Mouse (Mus musculus): ENCODE results near the gene Pias1. TPM values are rescaled to one million over a fixed set of nuclear protein-coding genes. Genes with fewer than 3 reads are reported as not detected.
A peak's percentile ranks its signal among the peaks of the same experiment; 100 is the strongest.

The Pias1 gene
- polyA plus RNA-seq, 1 experiment = 26.7 TPM

DNA sequence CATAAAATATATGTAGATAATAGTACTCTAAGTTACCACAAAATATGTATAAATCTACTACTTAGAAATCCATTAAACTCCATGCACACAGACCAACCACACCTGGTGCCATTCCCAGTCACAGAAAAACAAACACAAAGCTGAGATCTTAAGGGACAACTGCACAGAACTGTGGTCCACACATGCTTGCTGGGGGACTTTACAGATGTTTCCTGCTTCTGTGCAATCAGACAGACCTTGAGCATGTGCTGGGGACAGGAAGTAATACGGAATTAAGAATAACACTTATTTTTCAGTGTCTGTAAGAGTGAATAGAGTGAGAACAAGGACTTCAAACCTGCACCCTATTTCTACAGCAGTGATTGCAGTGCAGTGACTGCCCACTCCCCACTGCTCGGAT, 66.8 kb downstream of the Pias1 start:
- Histone ChIP-seq H3K36me3 (ENCODE audit: control insufficient read depth, insufficient read depth, low read length) (peaks cover 13% of the 10 kb centered on the region), H3K4me3 (ENCODE audit: insufficient read depth, low read depth, low read length) (no peak overlapping the region), H3K27ac (ENCODE audit: insufficient read depth, low read depth, low read length) (no peak overlapping the region), H3K27me3 (replicated peaks; ENCODE audit: control insufficient read depth, insufficient read depth, low read length) (no peaks in the 10 kb centered on the region), H3K4me1 (ENCODE audit: control insufficient read depth, insufficient read depth, low read length) (peaks cover 3% of the 10 kb centered on the region; the same call in 1 of the 2 replicates)
- 74% methylated on average over 2 of the region's 2 CpGs for WGBS
- no peak for DNase-seq
- TF ChIP-seq CTCF (conservative IDR thresholded peaks at IDR 0.05; ENCODE audit: insufficient read depth, insufficient read length, low read depth, low read length) = no peak
- TF ChIP-seq POLR2A (IDR thresholded peaks at IDR 0.05; ENCODE audit: low read depth, low read length) = no peak

DNA sequence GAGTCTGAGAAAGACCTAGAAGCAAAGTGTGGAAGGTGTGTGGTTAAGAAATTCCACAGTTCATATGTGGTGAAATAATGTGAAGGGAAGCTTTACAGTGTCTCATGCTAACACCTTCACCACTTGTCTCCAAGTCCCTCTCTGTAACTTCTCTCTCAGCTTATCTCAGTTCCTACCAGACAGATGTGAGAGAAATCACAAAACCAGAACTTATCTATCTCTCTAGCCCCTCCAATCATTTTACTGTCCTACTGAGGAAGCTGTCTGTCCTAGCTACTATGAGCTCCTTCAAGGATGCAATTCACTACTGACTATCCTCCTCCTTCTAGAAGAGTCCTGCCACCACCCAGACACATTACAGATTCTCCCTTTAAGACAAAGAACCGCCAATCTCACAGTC, 70.7 kb downstream of the Pias1 start:
- no peaks in the 10 kb centered on the region for H3K4me1 ChIP-seq (ENCODE audit: control insufficient read depth, insufficient read depth, low read length)
- H3K27me3 ChIP-seq (replicated peaks; ENCODE audit: control insufficient read depth, insufficient read depth, low read length) = no peaks in the 10 kb centered on the region
- 97% methylated on average over 1 of the region's 1 CpGs for WGBS
- H3K36me3 ChIP-seq (ENCODE audit: control insufficient read depth, insufficient read depth, low read length) = peaks cover 18% of the 10 kb centered on the region
- TF ChIP-seq POLR2A (IDR thresholded peaks at IDR 0.05; ENCODE audit: low read depth, low read length) (no peak), CTCF (conservative IDR thresholded peaks at IDR 0.05; ENCODE audit: insufficient read depth, insufficient read length, low read depth, low read length) (no peak)
- no peak for DNase-seq
- no peak overlapping the region for H3K27ac ChIP-seq (ENCODE audit: insufficient read depth, low read depth, low read length)
- no peak overlapping the region for H3K4me3 ChIP-seq (ENCODE audit: insufficient read depth, low read depth, low read length)

DNA sequence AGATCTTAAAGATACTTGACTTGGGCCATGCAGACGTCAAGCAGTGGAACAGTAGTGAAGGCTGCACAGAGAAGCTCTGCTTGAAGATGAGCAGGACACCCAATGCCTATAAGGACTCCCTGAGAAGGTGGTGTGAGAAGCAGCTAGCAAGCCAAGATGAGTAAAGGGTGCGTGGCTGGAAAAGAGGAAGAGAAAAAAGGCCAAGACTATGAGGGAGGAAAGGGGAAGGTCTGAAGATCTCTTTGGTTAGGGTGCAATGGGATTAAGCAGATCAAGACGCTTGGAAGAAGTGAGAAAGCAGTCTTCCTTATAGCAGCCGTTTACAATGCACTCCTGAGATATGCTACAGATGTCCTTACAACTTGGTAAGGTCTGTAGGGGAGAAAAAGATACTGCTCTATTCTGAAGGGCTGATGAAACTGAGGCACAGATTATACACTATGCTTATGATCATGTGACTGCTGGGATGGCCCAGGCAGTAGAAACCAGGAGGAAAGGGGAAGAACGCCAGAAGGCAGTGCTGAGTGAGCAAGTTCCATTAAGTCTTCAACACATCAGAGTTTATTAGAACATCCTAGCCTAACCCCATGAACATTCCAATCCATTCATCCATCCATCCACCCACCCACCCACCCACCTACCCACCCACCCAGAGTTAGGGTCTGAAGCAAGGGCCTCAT, 74.2 kb downstream of the Pias1 start:
- H3K4me3 ChIP-seq (ENCODE audit: insufficient read depth, low read depth, low read length) = no peak overlapping the region
- H3K4me1 ChIP-seq (ENCODE audit: control insufficient read depth, insufficient read depth, low read length) = no peaks in the 10 kb centered on the region
- no peaks in the 10 kb centered on the region for H3K27me3 ChIP-seq (replicated peaks; ENCODE audit: control insufficient read depth, insufficient read depth, low read length)
- DNase-seq = no peak
- WGBS = 79% methylated on average over 5 of the region's 5 CpGs
- no peak overlapping the region for H3K27ac ChIP-seq (ENCODE audit: insufficient read depth, low read depth, low read length)
- H3K36me3 ChIP-seq (ENCODE audit: control insufficient read depth, insufficient read depth, low read length) = peaks cover 18% of the 10 kb centered on the region
- TF ChIP-seq CTCF (conservative IDR thresholded peaks at IDR 0.05; ENCODE audit: insufficient read depth, insufficient read length, low read depth, low read length) = no peak
- no peak for TF ChIP-seq POLR2A (IDR thresholded peaks at IDR 0.05; ENCODE audit: low read depth, low read length)

DNA sequence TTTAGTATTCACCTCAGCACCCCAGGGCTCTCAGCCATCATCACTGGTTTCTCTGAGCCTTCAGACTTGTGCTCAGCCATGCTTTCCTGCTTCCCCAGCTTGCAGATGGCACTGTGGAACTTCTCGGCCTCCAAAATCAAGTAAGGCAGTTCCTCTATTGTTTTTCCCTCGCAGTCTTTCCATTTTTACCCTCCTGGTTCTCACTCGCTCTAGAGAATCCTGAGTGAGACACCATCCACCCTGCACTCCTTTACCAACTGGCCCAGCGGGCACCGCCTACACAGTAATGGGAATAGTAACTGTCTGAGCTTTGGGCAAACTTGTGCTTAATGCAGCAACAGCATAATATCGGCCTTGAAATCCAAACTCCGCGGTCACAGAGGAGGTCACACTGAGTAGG, 82.7 kb downstream of the Pias1 start:
- 86% methylated on average over 8 of the region's 8 CpGs for WGBS
- Histone ChIP-seq H3K27me3 (replicated peaks; ENCODE audit: control insufficient read depth, insufficient read depth, low read length) (no peaks in the 10 kb centered on the region), H3K36me3 (ENCODE audit: control insufficient read depth, insufficient read depth, low read length) (peaks cover 6% of the 10 kb centered on the region; the same call in 1 of the 2 replicates), H3K4me1 (ENCODE audit: control insufficient read depth, insufficient read depth, low read length) (no peaks in the 10 kb centered on the region), H3K27ac (ENCODE audit: insufficient read depth, low read depth, low read length) (no peak overlapping the region), H3K4me3 (ENCODE audit: insufficient read depth, low read depth, low read length) (no peak overlapping the region)
- DNase-seq = no peak
- TF ChIP-seq CTCF (conservative IDR thresholded peaks at IDR 0.05; ENCODE audit: insufficient read depth, insufficient read length, low read depth, low read length) (no peak), POLR2A (IDR thresholded peaks at IDR 0.05; ENCODE audit: low read depth, low read length) (no peak)

DNA sequence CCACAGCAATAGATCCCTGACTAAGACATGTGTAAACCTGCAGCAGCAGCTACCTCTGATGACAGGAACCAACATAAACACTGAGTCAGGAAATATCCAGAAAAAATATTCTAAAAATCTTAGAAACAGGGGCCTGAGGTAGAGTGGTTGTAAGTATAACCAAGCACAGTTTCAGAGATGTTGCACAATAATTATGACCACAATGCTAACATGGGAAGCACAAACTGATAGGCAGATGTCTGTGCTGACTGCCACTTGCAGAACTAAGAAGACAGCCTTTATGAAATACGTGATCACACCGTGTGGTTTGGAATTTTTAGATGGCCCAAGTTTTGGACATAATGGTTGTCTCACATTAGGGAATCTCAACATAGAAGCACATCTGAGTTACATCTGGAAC, 83.9 kb downstream of the Pias1 start:
- DNase-seq = no peak
- H3K4me3 ChIP-seq (ENCODE audit: insufficient read depth, low read depth, low read length) = no peak overlapping the region
- 95% methylated on average over 2 of the region's 2 CpGs for WGBS
- H3K4me1 ChIP-seq (ENCODE audit: control insufficient read depth, insufficient read depth, low read length) = no peaks in the 10 kb centered on the region
- peaks cover 6% of the 10 kb centered on the region; the same call in 1 of the 2 replicates for H3K36me3 ChIP-seq (ENCODE audit: control insufficient read depth, insufficient read depth, low read length)
- TF ChIP-seq POLR2A (IDR thresholded peaks at IDR 0.05; ENCODE audit: low read depth, low read length) = no peak
- TF ChIP-seq CTCF (conservative IDR thresholded peaks at IDR 0.05; ENCODE audit: insufficient read depth, insufficient read length, low read depth, low read length) = no peak
- H3K27ac ChIP-seq (ENCODE audit: insufficient read depth, low read depth, low read length) = no peak overlapping the region
- H3K27me3 ChIP-seq (replicated peaks; ENCODE audit: control insufficient read depth, insufficient read depth, low read length) = no peaks in the 10 kb centered on the region

DNA sequence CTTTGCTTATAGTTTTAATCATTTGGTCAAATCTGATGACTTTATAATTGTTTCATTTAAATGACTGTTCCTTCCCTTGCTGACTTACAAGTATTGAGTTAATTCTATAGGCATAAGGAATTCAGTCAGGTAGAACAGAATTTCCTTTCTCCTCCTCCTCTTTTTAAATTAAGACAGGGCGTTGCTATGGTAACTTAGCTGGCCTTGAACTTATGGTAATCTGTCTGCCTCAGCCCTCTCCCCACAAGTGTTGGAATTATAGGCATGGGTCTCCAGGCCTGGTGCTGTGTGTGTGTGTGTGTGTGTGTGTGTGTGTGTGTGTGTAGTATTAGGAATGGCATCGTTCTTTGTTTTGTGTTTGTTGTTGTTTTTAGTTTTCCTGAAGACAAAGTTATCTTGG, 86.0 kb downstream of the Pias1 start:
- Histone ChIP-seq H3K4me3 (ENCODE audit: insufficient read depth, low read depth, low read length) (no peak overlapping the region), H3K27ac (ENCODE audit: insufficient read depth, low read depth, low read length) (no peak overlapping the region), H3K36me3 (ENCODE audit: control insufficient read depth, insufficient read depth, low read length) (peaks cover 6% of the 10 kb centered on the region; the same call in 1 of the 2 replicates), H3K4me1 (ENCODE audit: control insufficient read depth, insufficient read depth, low read length) (no peaks in the 10 kb centered on the region), H3K27me3 (replicated peaks; ENCODE audit: control insufficient read depth, insufficient read depth, low read length) (no peaks in the 10 kb centered on the region)
- WGBS = 62% methylated on average over 2 of the region's 2 CpGs
- no peak for TF ChIP-seq POLR2A (IDR thresholded peaks at IDR 0.05; ENCODE audit: low read depth, low read length)
- TF ChIP-seq CTCF (conservative IDR thresholded peaks at IDR 0.05; ENCODE audit: insufficient read depth, insufficient read length, low read depth, low read length) = no peak
- no peak for DNase-seq

DNA sequence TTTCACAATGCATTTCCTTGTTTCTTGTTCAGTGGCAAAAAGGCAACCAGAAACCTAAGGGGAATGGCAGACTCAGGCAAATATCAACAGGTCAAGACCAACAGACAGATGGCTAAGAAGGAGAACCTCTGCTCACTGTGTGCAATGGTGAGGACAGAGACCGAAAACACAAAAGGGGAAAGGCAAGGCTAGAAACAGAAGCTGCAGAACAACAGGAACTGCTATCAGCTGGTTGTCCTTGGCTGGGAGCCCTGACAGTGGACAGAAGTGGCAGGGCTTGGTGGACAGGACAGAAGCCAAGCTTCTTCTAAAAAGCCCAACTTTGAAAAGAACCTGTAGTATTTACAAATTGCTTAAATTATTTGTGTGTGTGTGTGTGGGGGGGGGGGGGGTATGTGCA, 93.2 kb downstream of the Pias1 start:
- WGBS = 43% methylated on average over 1 of the region's 1 CpGs
- DNase-seq = peak; percentile 61

More for the DNA sequence above, 93.2 kb downstream of the Pias1 start:
- Histone ChIP-seq H3K4me3 (ENCODE audit: insufficient read depth, low read depth, low read length) (no peak overlapping the region), H3K4me1 (ENCODE audit: control insufficient read depth, insufficient read depth, low read length) (no peaks in the 10 kb centered on the region), H3K27me3 (replicated peaks; ENCODE audit: control insufficient read depth, insufficient read depth, low read length) (no peaks in the 10 kb centered on the region), H3K27ac (ENCODE audit: insufficient read depth, low read depth, low read length) (no peak overlapping the region; the same call in 1 of the 2 replicates), H3K36me3 (ENCODE audit: control insufficient read depth, insufficient read depth, low read length) (peaks cover 9% of the 10 kb centered on the region)
- TF ChIP-seq CTCF (conservative IDR thresholded peaks at IDR 0.05; ENCODE audit: insufficient read depth, insufficient read length, low read depth, low read length) (no peak), POLR2A (IDR thresholded peaks at IDR 0.05; ENCODE audit: low read depth, low read length) (no peak)
